Mouse (Mus musculus) brain, adult 10 weeks (tissue): Measurements from ENCODE around the gene Galnt18. TPM values are rescaled to one million over a fixed set of nuclear protein-coding genes. Genes with fewer than 3 reads are reported as not detected.

Source experiments
- polyA plus RNA-seq: library from polyadenylated mRNA; stranded (reverse); fragments of 350-450 nt; fragmentation: Illumina TruSeq; extraction: RNeasy Lipid Tissue Mini Kit (QIAGEN cat#74804); gene quantifications from one replicate; pipeline ENCODE4 v1.2.3, GENCODE M21; 2015; ENCODE audit warnings: low read depth, low replicate concordance

Gene Galnt18
- 30.6 TPM for polyA plus RNA-seq

GRCm38 (mm10) chr7:111779504-111780242, at the start of gene Galnt18:
Gene Galnt18 (minus strand): TSS chr7:111779977.

Other genes starting within 250 kb of the Galnt18 start
- gene Usp47, start 243.5 kb upstream of the Galnt18 start, polyA plus RNA-seq, result 39.9 TPM